Mouse (Mus musculus): ENCODE measurements at regions not wholly inside any gene's neighbourhood (a gene's known extent, or its start where the extent isn't known, plus 50 kb on each side); places are given as distances from the start of the nearest gene placed in this dataset.

DNA sequence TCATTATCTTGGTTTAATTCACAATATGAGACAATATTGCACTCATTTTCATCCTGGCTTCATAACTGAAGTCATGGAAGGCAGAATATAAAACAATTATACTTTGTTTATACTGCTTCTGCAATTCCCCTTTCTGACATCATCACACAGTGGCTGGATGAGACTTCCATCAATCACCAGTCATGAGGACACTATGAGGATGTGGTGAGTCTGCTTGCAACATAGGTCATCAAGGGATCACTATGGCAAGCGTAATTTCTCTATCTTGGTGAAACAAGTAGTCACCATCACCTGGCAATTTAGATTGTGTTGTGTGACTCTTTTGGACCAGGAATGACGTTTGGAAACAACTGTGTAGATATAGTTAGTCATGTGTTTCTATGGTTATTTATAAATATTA lies 134.6 kb downstream of the Hao1 start:
- Histone ChIP-seq H3K9ac (replicated peaks) (no peak overlapping the region), H3K4me1 (no peaks in the 10 kb centered on the region), H3K36me3 (no peaks in the 10 kb centered on the region), H3K27me3 (no peaks in the 10 kb centered on the region), H3K27ac (replicated peaks) (no peak overlapping the region), H3K4me3 (no peak overlapping the region), H3K4me2 (replicated peaks) (no peak overlapping the region), H3K9me3 (no peaks in the 10 kb centered on the region)
- no peak for ATAC-seq (ENCODE audit: low FRiP score, low read depth)
- 87% methylated on average over 2 of the region's 2 CpGs for WGBS

DNA sequence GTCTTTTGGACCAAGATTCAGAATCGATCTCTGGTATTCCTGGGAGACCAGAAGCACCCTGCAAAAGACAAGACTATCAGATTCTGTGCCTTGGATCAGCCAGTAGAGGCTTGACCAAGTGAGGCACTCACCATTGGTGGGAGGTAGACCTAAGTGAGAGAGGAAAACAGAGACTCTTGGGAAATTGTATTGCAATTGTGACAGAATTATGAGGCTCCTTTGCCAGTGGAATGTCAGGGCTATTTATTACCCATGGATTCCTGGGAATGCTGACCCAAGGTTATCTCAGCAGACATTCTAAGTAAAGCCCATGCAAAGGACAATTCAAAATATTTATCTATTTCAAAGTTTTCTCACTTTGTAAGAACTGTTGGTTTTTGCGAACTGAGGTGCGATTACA lies 154.6 kb downstream of the Hao1 start:
- H3K9me3 ChIP-seq: no peaks in the 10 kb centered on the region
- no peaks in the 10 kb centered on the region for H3K36me3 ChIP-seq
- no peaks in the 10 kb centered on the region for H3K27me3 ChIP-seq
- H3K4me1 ChIP-seq: no peaks in the 10 kb centered on the region
- H3K4me2 ChIP-seq (replicated peaks): no peak overlapping the region
- no peak overlapping the region for H3K27ac ChIP-seq (replicated peaks)
- no peak overlapping the region for H3K4me3 ChIP-seq
- H3K9ac ChIP-seq (replicated peaks): no peak overlapping the region
- ATAC-seq (ENCODE audit: low FRiP score, low read depth): no peak
- 92% methylated on average over 3 of the region's 3 CpGs for WGBS

DNA sequence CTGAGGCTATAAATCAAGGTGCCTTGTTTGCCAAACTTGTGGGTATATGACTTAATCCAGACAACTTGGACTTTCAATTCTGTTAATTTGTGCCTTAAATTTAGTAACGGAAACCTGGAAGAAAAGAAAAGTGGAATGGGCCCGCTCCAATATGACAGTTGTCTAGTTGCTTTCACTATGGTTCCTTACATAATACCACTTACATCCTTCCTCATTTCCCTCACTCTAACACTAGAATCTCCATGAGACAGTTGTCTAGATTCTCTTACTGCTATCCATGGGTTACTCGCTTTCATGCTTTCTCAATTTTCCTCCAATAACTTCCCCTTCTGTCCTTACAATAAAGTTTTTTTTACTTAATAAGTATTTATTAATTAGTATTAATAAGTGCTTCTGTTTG lies 160.7 kb downstream of the Hao1 start:
- H3K9me3 ChIP-seq: no peaks in the 10 kb centered on the region
- H3K4me3 ChIP-seq: no peak overlapping the region
- no peaks in the 10 kb centered on the region for H3K36me3 ChIP-seq
- no peaks in the 10 kb centered on the region for H3K4me1 ChIP-seq
- 91% methylated on average over 3 of the region's 3 CpGs for WGBS
- no peak overlapping the region for H3K9ac ChIP-seq (replicated peaks)
- no peaks in the 10 kb centered on the region for H3K27me3 ChIP-seq
- H3K27ac ChIP-seq (replicated peaks): no peak overlapping the region
- no peak for ATAC-seq (ENCODE audit: low FRiP score, low read depth)
- no peak overlapping the region for H3K4me2 ChIP-seq (replicated peaks)

DNA sequence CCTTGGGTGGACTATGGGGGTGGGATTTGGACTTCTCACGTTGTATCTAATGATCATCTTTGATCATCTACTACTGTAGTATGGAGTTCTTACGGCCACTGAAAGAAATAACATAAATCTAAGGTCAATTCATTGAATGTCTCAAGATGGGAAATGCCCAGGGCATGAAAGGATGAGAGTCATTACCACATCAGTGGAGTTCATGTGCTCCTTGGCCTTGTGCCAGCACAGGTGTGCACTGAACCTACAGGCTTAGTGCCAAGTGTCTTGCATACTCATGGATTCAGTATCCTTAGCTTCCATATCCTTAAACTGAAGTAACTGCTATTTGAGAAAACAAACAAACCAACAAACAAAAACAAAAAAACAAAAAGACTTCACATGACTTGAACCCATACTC lies 179.1 kb downstream of the Hao1 start:
- no peak for ATAC-seq (ENCODE audit: low FRiP score, low read depth)
- H3K4me3 ChIP-seq: no peak overlapping the region
- no peaks in the 10 kb centered on the region for H3K36me3 ChIP-seq
- no peaks in the 10 kb centered on the region for H3K9me3 ChIP-seq
- H3K4me1 ChIP-seq: no peaks in the 10 kb centered on the region
- no peak overlapping the region for H3K9ac ChIP-seq (replicated peaks)
- H3K27ac ChIP-seq (replicated peaks): no peak overlapping the region
- H3K4me2 ChIP-seq (replicated peaks): no peak overlapping the region
- no peaks in the 10 kb centered on the region for H3K27me3 ChIP-seq
- WGBS: 70% methylated on average over 2 of the region's 2 CpGs

DNA sequence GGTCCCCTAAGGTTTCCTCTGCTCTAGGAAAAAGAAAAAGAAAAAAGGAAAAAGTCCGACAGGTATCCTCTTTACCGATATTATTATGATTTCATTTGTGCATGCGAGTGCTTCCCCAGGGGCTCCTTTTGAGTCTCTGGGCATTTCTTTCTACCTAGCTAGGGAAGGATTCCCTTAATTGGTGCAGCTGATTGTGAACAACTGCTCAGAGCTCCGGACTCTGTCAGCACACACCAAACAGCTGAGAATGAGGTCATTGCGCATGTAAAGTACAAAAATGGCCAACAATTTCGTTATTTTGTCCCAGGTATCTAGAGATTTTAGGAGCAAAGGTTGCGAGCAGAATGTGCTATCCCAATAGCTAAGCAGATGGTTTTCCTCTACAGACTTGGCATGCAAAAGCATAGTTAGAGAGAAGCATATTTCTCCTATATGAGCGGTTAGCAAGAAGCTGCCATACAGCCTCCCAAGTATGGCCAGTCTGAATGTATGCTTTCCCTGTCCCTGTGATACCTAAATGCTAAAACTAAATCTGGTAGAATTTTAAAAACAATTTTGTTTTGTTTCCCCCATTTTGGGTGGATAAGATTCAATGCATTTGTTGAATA lies 203.2 kb downstream of the Hao1 start:
- H3K4me2 ChIP-seq (replicated peaks): no peak overlapping the region
- H3K9ac ChIP-seq (replicated peaks): no peak overlapping the region
- ATAC-seq (ENCODE audit: low FRiP score, low read depth): peak; percentile 68; the same call in 1 of the 2 replicates
- H3K4me1 ChIP-seq: no peaks in the 10 kb centered on the region
- H3K9me3 ChIP-seq: no peaks in the 10 kb centered on the region
- no peaks in the 10 kb centered on the region for H3K36me3 ChIP-seq
- no peak overlapping the region for H3K4me3 ChIP-seq
- H3K27ac ChIP-seq (replicated peaks): no peak overlapping the region
- 77% methylated on average over 8 of the region's 8 CpGs for WGBS
- H3K27me3 ChIP-seq: no peaks in the 10 kb centered on the region

DNA sequence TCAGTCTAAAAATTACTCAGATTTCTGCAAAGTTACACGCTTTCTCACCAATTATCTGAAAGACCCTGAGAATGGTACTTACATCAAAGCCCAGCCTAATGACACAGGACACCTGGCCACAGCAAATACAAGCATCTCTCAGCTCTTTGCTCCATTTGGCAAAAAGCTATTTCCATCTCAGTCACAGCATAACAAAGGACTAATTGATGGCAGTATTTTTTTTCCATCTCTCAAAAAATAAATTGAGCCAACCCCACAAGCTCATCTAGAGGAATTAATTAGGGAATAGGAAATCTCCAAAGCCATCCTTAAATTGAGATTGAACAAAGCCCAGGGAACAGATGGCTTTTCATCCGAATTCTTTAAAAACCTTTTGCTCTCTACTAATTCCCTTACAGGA lies 203.7 kb downstream of the Hao1 start:
- 59% methylated on average over 2 of the region's 2 CpGs for WGBS

DNA sequence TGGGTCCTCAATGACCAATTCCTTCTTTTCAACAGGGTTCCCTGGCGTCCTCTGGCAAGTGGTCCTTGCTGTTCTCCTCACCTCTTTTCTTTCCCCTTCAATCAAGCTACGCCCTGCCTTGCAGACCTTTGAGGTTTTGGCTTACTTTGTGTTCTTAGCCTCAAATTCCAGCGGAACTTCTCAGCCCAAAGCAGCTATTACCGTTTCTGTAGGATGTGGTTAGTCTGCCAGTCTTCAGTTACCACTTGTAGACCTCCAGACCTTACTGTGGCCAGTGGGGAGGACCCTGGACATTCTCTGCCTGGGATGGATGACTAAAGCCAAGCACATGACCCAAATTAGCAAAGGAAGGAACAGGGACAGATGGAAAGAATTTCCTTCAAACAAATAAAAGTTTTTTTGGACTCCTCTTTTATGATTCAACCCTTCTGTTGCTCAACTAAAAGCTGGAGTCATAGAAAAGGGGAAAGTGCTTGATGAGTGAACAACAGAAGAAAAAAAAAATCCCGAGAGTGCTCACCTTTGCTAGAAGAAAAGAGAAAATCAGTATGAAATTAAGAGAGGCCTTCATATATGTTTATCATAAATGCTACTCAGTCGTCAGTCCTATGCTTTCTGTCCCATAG lies 211.5 kb downstream of the Hao1 start:
- H3K4me1 ChIP-seq: no peaks in the 10 kb centered on the region
- no peak overlapping the region for H3K4me3 ChIP-seq
- no peak overlapping the region for H3K9ac ChIP-seq (replicated peaks)
- H3K36me3 ChIP-seq: no peaks in the 10 kb centered on the region
- H3K27ac ChIP-seq (replicated peaks): no peak overlapping the region
- no peaks in the 10 kb centered on the region for H3K9me3 ChIP-seq
- ATAC-seq (ENCODE audit: low FRiP score, low read depth): no peak
- WGBS: 77% methylated on average over 6 of the region's 6 CpGs
- no peak overlapping the region for H3K4me2 ChIP-seq (replicated peaks)
- H3K27me3 ChIP-seq: no peaks in the 10 kb centered on the region

More for the DNA sequence above, 203.7 kb downstream of the Hao1 start:
- Histone ChIP-seq H3K36me3 (no peaks in the 10 kb centered on the region), H3K27ac (replicated peaks) (no peak overlapping the region), H3K9me3 (no peaks in the 10 kb centered on the region), H3K4me3 (no peak overlapping the region), H3K4me2 (replicated peaks) (no peak overlapping the region), H3K9ac (replicated peaks) (no peak overlapping the region), H3K27me3 (no peaks in the 10 kb centered on the region), H3K4me1 (no peaks in the 10 kb centered on the region)
- ATAC-seq (ENCODE audit: low FRiP score, low read depth): peak; percentile 58; the same call in 1 of the 2 replicates

DNA sequence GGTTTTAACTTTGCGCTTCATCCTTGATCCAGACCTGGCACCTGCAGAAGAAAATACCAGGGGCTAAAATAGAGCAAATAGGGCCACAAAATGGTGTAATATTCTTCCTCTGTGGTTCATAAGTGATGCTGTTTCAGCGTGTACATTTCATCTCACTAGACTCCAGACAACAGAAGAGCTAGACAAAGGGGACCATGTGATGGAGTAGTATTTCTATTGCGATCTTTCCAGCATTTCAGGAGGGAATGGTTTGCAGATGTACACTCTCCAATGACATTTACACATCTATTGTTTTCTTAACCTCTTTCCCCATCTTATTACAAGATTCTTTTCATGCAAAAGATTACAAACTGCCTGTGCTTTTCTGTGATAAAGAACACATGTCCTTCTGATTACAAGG lies 246.1 kb downstream of the Hao1 start:
- no peaks in the 10 kb centered on the region for H3K9me3 ChIP-seq
- H3K27me3 ChIP-seq: no peaks in the 10 kb centered on the region
- H3K36me3 ChIP-seq: no peaks in the 10 kb centered on the region
- no peak overlapping the region for H3K27ac ChIP-seq (replicated peaks)
- H3K9ac ChIP-seq (replicated peaks): no peak overlapping the region
- ATAC-seq (ENCODE audit: low FRiP score, low read depth): no peak
- H3K4me3 ChIP-seq: no peak overlapping the region
- H3K4me2 ChIP-seq (replicated peaks): no peak overlapping the region
- 77% methylated on average over 3 of the region's 3 CpGs for WGBS
- no peaks in the 10 kb centered on the region for H3K4me1 ChIP-seq

DNA sequence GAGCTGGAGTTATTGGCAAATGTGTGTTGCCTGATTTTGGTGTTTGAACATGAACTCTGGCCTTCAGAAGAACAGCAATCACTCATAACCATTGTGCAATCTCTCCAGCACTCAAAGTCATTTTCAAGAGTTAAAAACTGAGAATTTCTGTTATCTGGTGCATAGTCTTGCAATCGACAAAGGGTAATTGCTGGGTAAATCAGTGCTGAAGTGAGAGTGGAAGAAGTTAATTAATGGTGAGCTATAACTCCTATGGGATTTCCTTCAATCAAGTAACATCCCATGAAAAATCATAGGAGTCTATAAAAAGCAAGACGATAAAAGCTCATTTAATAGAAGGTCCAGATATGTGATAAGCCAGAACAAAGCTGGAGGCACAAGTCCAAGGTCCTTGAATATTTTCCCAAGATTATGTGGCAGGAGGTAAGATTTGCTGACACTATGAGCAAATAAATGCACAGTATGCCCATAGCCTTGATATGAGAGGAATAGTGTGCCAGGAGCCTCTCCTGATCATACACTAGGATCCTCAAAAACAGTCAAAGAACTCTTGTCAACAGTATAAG lies 264.0 kb downstream of the Hao1 start:
- no peak for ATAC-seq (ENCODE audit: low FRiP score, low read depth)
- Histone ChIP-seq H3K27ac (replicated peaks) (no peak overlapping the region), H3K9ac (replicated peaks) (no peak overlapping the region), H3K36me3 (no peaks in the 10 kb centered on the region), H3K4me1 (no peaks in the 10 kb centered on the region), H3K4me2 (replicated peaks) (no peak overlapping the region), H3K9me3 (no peaks in the 10 kb centered on the region), H3K27me3 (no peaks in the 10 kb centered on the region), H3K4me3 (no peak overlapping the region)
- WGBS: 89% methylated on average over 2 of the region's 2 CpGs

DNA sequence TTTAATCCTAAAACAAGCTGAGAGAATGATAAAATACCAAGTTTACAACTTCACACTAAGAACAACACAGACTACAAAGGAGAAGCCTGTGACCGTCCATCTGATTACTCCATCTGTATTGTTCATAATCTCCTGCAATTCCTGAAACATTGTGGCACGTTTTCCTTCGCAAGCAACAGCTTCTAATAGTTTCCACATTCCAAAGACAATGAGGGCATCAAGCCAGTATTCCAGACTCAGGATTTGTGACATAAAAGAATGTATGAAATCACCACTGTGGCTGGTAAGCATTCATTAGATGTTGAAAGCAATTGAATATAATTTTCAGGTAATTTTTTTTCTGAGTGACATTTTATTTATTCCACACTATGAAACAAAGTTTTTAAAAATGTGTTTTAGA lies 278.3 kb downstream of the Hao1 start:
- Histone ChIP-seq H3K9ac (replicated peaks) (no peak overlapping the region), H3K4me3 (no peak overlapping the region), H3K9me3 (no peaks in the 10 kb centered on the region), H3K4me2 (replicated peaks) (no peak overlapping the region), H3K27ac (replicated peaks) (no peak overlapping the region), H3K36me3 (no peaks in the 10 kb centered on the region), H3K4me1 (no peaks in the 10 kb centered on the region), H3K27me3 (no peaks in the 10 kb centered on the region)
- WGBS: 44% methylated on average over 3 of the region's 3 CpGs
- ATAC-seq (ENCODE audit: low FRiP score, low read depth): no peak

DNA sequence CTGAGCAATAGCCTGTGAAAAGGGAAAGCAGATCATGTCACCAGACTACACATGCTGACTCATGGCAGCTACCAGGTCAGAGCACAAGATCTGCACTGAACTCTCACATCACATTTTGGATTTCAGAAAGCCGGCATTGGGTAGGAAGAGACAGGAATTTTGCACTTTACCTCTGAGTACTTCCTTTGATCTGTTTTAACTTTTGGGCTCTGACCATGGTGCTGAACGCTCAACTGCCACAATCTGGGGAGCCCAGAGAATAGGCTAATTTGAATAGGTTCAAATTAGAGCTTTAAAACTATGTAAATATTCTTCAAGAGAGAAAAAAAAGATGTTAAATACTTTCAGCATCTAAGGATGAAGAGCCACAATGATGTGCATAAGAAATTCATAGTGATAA lies 285.7 kb downstream of the Hao1 start:
- no peaks in the 10 kb centered on the region for H3K36me3 ChIP-seq
- H3K4me3 ChIP-seq: no peak overlapping the region
- no peak overlapping the region for H3K9ac ChIP-seq (replicated peaks)
- ATAC-seq (ENCODE audit: low FRiP score, low read depth): no peak
- WGBS: 41% methylated on average over 2 of the region's 2 CpGs
- no peaks in the 10 kb centered on the region for H3K27me3 ChIP-seq
- H3K27ac ChIP-seq (replicated peaks): no peak overlapping the region
- no peak overlapping the region for H3K4me2 ChIP-seq (replicated peaks)
- H3K4me1 ChIP-seq: no peaks in the 10 kb centered on the region
- no peaks in the 10 kb centered on the region for H3K9me3 ChIP-seq
